Mouse (Mus musculus) midbrain, embryonic 11.5 days (tissue): ENCODE measurements around the gene Tmed4. TPM values are rescaled to one million over a fixed set of nuclear protein-coding genes. Genes with fewer than 3 reads are reported as not detected.

Source experiments
- ATAC-seq: fragments of 200-750 bp; cut with Nextera tagmentation; 2 replicates; pipeline ENCODE4 v1.8.0; 2017; ENCODE audit warnings: moderate TSS enrichment, moderate library complexity; ENCODE audit not compliant: low FRiP score
- DNase-seq: peaks from one replicate; pipeline ENCODE4 v3.0.0; 2015; ENCODE audit warnings: low spot score; ENCODE audit errors: missing footprints
- H3K27ac ChIP-seq: fragments of 300-500 bp; sonication (generic); 2 replicates; pipeline ENCODE4 v1.5.1; 2014; ENCODE audit warnings: low read depth, low read length
- H3K27me3 ChIP-seq: fragments of 300-500 bp; sonication (generic); 2 replicates; pipeline ENCODE4 v1.6.1; 2014; ENCODE audit warnings: mild to moderate bottlenecking, low read length, moderate library complexity, mixed read lengths; ENCODE audit not compliant: control insufficient read depth, insufficient read depth
- H3K36me3 ChIP-seq: fragments of 300-500 bp; sonication (generic); 2 replicates; pipeline ENCODE4 v1.6.1; 2014; ENCODE audit warnings: mild to moderate bottlenecking, low read length, moderate library complexity, mixed read lengths; ENCODE audit not compliant: control insufficient read depth, insufficient read depth
- H3K4me1 ChIP-seq: fragments of 300-500 bp; sonication (generic); 2 replicates; pipeline ENCODE4 v1.6.1; 2014; ENCODE audit warnings: low read length; ENCODE audit not compliant: control insufficient read depth, insufficient read depth
- H3K4me2 ChIP-seq: fragments of 300-500 bp; sonication (generic); 2 replicates; pipeline ENCODE4 v1.6.1; 2014; ENCODE audit warnings: mild to moderate bottlenecking, moderate library complexity
- H3K4me3 ChIP-seq: fragments of 300-500 bp; sonication (generic); 2 replicates; pipeline ENCODE4 v1.5.1; 2014; ENCODE audit warnings: low read depth, low read length
- H3K9ac ChIP-seq: fragments of 300-500 bp; sonication (generic); 2 replicates; pipeline ENCODE4 v1.6.1; 2014; ENCODE audit warnings: low read length
- H3K9me3 ChIP-seq: fragments of 300-500 bp; sonication (generic); 2 replicates; pipeline ENCODE4 v1.6.1; 2016; ENCODE audit warnings: low read length; ENCODE audit not compliant: control insufficient read depth
- WGBS: fragments of 180-500 bp; shearing (Covaris S2); extraction: QIAGEN DNeasy Blood & Tissue Kit; methylation state at CpG from one replicate; pipeline ENCODE4 v1.1.7; 2014; 5-methylcytosine and 5-hydroxymethylcytosine counted together
- polyA plus RNA-seq: library from polyadenylated mRNA; unstranded; fragments of >200 nt; fragmentation: Nextera tagmentation; extraction: Ambion mirVana; gene quantifications from 2 replicates; pipeline ENCODE4 v1.2.1, GENCODE M21; 2014

The Tmed4 gene
- polyA plus RNA-seq, 1 experiment from 2014 or later = 148 TPM

- Histone ChIP-seq H3K4me1 (peaks cover 5% of the 10 kb centered on the region; the same call in 1 of the 2 replicates), H3K9me3 (no peaks in the 10 kb centered on the region), H3K4me2 (peak overlapping the region; percentile 83), H3K4me3 (peak overlapping the region; percentile 78), H3K27ac (no peak overlapping the region), H3K36me3 (no peaks in the 10 kb centered on the region), H3K9ac (peak overlapping the region; percentile 77; the same call in 1 of the 2 replicates), H3K27me3 (no peaks in the 10 kb centered on the region; the same call in 1 of the 2 replicates)
- ATAC-seq (no peak), DNase-seq (no peak)
- 32% methylated on average over 3 of the region's 3 CpGs for WGBS
These were observed 16.2 kb upstream of the Tmed4 start for GRCm38 (mm10) chr11:6290883-6291282.

- H3K9ac ChIP-seq = no peak overlapping the region
- WGBS = 95% methylated on average over 3 of the region's 3 CpGs
- no peak for ATAC-seq
These were observed 15.5 kb upstream of the Tmed4 start for GRCm38 (mm10) chr11:6290138-6290537.

GRCm38 (mm10) chr11:6282940-6283339, 8.3 kb upstream of the Tmed4 start:
- DNase-seq (peak; percentile 56), ATAC-seq (no peak)
- Histone ChIP-seq H3K4me2 (no peak overlapping the region), H3K4me3 (no peak overlapping the region), H3K27me3 (no peaks in the 10 kb centered on the region), H3K36me3 (no peaks in the 10 kb centered on the region), H3K4me1 (no peaks in the 10 kb centered on the region), H3K27ac (no peak overlapping the region), H3K9ac (no peak overlapping the region), H3K9me3 (peaks cover 3% of the 10 kb centered on the region; the same call in 1 of the 2 replicates)
- WGBS = 88% methylated on average over 3 of the region's 3 CpGs

More at GRCm38 (mm10) chr11:6290138-6290537, 15.5 kb upstream of the Tmed4 start:
- H3K27ac ChIP-seq = no peak overlapping the region
- H3K4me3 ChIP-seq = no peak overlapping the region
- H3K36me3 ChIP-seq = no peaks in the 10 kb centered on the region
- no peaks in the 10 kb centered on the region; the same call in 1 of the 2 replicates for H3K27me3 ChIP-seq
- DNase-seq = peak; percentile 62
- no peak overlapping the region for H3K4me2 ChIP-seq
- no peaks in the 10 kb centered on the region for H3K9me3 ChIP-seq
- peaks cover 5% of the 10 kb centered on the region; the same call in 1 of the 2 replicates for H3K4me1 ChIP-seq

GRCm38 (mm10) chr11:6276466-6276865, 1.8 kb upstream of the Tmed4 start:
- Histone ChIP-seq H3K27ac (no peak overlapping the region), H3K4me3 (no peak overlapping the region), H3K4me2 (no peak overlapping the region), H3K4me1 (peaks cover 11% of the 10 kb centered on the region), H3K36me3 (peaks cover 3% of the 10 kb centered on the region; the same call in 1 of the 2 replicates), H3K27me3 (no peaks in the 10 kb centered on the region), H3K9ac (no peak overlapping the region), H3K9me3 (peaks cover 3% of the 10 kb centered on the region; the same call in 1 of the 2 replicates)
- DNase-seq (peak; percentile 41), ATAC-seq (no peak)
- 88% methylated on average over 3 of the region's 3 CpGs for WGBS

- Histone ChIP-seq H3K4me1 (peaks cover 11% of the 10 kb centered on the region), H3K27me3 (no peaks in the 10 kb centered on the region), H3K4me2 (peak overlapping the region; percentile 63), H3K27ac (peak overlapping the region; percentile 48), H3K4me3 (peak overlapping the region; percentile 91), H3K36me3 (peaks cover 7% of the 10 kb centered on the region; the same call in 1 of the 2 replicates), H3K9me3 (no peaks in the 10 kb centered on the region), H3K9ac (peak overlapping the region; percentile 92)
- ATAC-seq (no peak), DNase-seq (no peak)
- 24% methylated on average over 7 of the region's 7 CpGs for WGBS
These were observed 419 bp upstream of the Tmed4 start for GRCm38 (mm10) chr11:6275094-6275484.

GRCm38 (mm10) chr11:6273607-6274006, 1.1 kb downstream of the Tmed4 start:
- Histone ChIP-seq H3K4me2 (peak overlapping the region; percentile 63), H3K4me1 (peaks cover 12% of the 10 kb centered on the region), H3K4me3 (peak overlapping the region; percentile 91), H3K36me3 (peaks cover 7% of the 10 kb centered on the region; the same call in 1 of the 2 replicates), H3K9me3 (no peaks in the 10 kb centered on the region), H3K9ac (peak overlapping the region; percentile 92), H3K27me3 (no peaks in the 10 kb centered on the region), H3K27ac (no peak overlapping the region)
- no peak for ATAC-seq
- WGBS = 71% methylated on average over 11 of the region's 11 CpGs
- no peak for DNase-seq

- WGBS = 1% methylated on average over 50 of the region's 50 CpGs
- Histone ChIP-seq H3K4me2 (peak within 1 kb of the TSS; percentile 79), H3K4me1 (peaks cover 12% of the 10 kb centered on the region), H3K9ac (peak within 1 kb of the TSS; percentile 91), H3K36me3 (peaks cover 37% of the 10 kb centered on the region), H3K4me3 (peak within 1 kb of the TSS; percentile 95), H3K9me3 (no peaks in the 10 kb centered on the region), H3K27ac (peak within 1 kb of the TSS; percentile 86), H3K27me3 (no peaks in the 10 kb centered on the region)
- peak; percentile 98 for DNase-seq
- peak; percentile 97 for ATAC-seq
These were observed 7.1 kb downstream of the Tmed4 start, which contains the start of gene Ddx56 for GRCm38 (mm10) chr11:6267320-6268254. Gene Ddx56 (minus strand): TSS chr11:6267772.

- Histone ChIP-seq H3K27me3 (no peaks in the 10 kb centered on the region), H3K9ac (peak overlapping the region; percentile 91), H3K27ac (no peak overlapping the region), H3K36me3 (peaks cover 40% of the 10 kb centered on the region), H3K4me1 (peaks cover 12% of the 10 kb centered on the region), H3K4me2 (peak overlapping the region; percentile 79), H3K4me3 (peak overlapping the region; percentile 95), H3K9me3 (no peaks in the 10 kb centered on the region)
- ATAC-seq (no peak), DNase-seq (no peak)
- WGBS = 72% methylated on average over 9 of the region's 9 CpGs
These were observed 8.0 kb downstream of the Tmed4 start for GRCm38 (mm10) chr11:6266621-6267020.
